Mouse (Mus musculus): ENCODE measurements around the gene Vps13c.

DNA sequence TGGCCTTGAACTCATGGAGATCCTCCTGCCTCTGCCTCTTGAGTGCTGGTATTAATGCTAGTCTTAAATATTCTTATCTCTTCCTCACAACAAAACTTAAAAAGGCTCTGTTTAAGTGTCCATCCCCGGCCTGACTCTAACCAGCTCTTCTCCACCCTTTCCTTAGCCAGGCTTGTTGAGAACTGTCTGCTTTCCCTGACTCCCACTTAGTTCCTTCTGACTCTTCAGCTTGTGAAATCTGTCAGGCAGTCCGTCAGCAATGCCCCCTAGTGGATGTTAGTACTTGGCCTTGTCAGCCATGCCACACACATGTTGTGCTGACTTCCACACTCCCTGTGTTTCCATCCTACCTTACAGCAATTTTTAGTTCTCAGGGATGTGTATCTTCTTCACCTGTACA lies 35.1 kb downstream of the Vps13c start:
- TF ChIP-seq CTCF (IDR thresholded peaks at IDR 0.05; ENCODE audit: extremely low read depth, insufficient read length, insufficient replicate concordance, low read depth, low read length) (peak; percentile 56; the same call in 1 of the 2 replicates), POLR2A (IDR thresholded peaks at IDR 0.05; ENCODE audit: low read depth, low read length) (no peak)
